Mouse (Mus musculus) midbrain, embryonic 16.5 days (tissue): ENCODE measurements around the gene Pde4d. TPM values are rescaled to one million over a fixed set of nuclear protein-coding genes. Genes with fewer than 3 reads are reported as not detected.
A peak's percentile ranks its signal among the peaks of the same experiment; 100 is the strongest.

ENCODE experiments used
- ATAC-seq: fragments of 200-750 bp; cut with Nextera tagmentation; 2 replicates; pipeline ENCODE4 v1.8.0; 2017; ENCODE audit warnings: moderate TSS enrichment
- H3K27ac ChIP-seq: fragments of 300-500 bp; sonication (generic); 2 replicates; pipeline ENCODE4 v1.5.1; 2014; ENCODE audit warnings: mild to moderate bottlenecking, low read length, mixed read lengths
- H3K27me3 ChIP-seq: fragments of 300-500 bp; sonication (generic); 2 replicates; pipeline ENCODE4 v1.6.1; 2014; ENCODE audit warnings: low read depth, low read length, mixed read lengths; ENCODE audit not compliant: control insufficient read depth, insufficient read depth
- H3K36me3 ChIP-seq: fragments of 300-500 bp; sonication (generic); 2 replicates; pipeline ENCODE4 v1.6.1; 2014; ENCODE audit warnings: mild to moderate bottlenecking, low read length, moderate library complexity, mixed read lengths; ENCODE audit not compliant: control insufficient read depth, insufficient read depth
- H3K4me1 ChIP-seq: fragments of 300-500 bp; sonication (generic); 2 replicates; pipeline ENCODE4 v1.6.1; 2014; ENCODE audit warnings: mild to moderate bottlenecking, low read length, mixed read lengths; ENCODE audit not compliant: control insufficient read depth, insufficient read depth
- H3K4me2 ChIP-seq: fragments of 300-500 bp; sonication (generic); 2 replicates; pipeline ENCODE4 v1.6.1; 2014; ENCODE audit warnings: mild to moderate bottlenecking, low read length, mixed read lengths
- H3K4me3 ChIP-seq: fragments of 300-500 bp; sonication (generic); 2 replicates; pipeline ENCODE4 v1.5.1; 2014; ENCODE audit warnings: low read depth, mild to moderate bottlenecking, low read length, moderate library complexity, mixed read lengths
- H3K9ac ChIP-seq: fragments of 300-500 bp; sonication (generic); 2 replicates; pipeline ENCODE4 v1.6.1; 2014; ENCODE audit warnings: low read depth, low read length, mixed read lengths
- H3K9me3 ChIP-seq: fragments of 300-500 bp; sonication (generic); replicated peaks from 2 replicates; pipeline ENCODE4 v1.6.1; 2014; ENCODE audit warnings: mild to moderate bottlenecking, low read length, mixed read lengths; ENCODE audit not compliant: control insufficient read depth, poor library complexity, severe bottlenecking
- WGBS: fragments of 180-500 bp; shearing (Covaris S2); extraction: QIAGEN DNeasy Blood & Tissue Kit; methylation state at CpG from one replicate; pipeline ENCODE4 v1.1.7; 2014; 5-methylcytosine and 5-hydroxymethylcytosine counted together
- polyA plus RNA-seq: library from polyadenylated mRNA; unstranded; fragments of >200 nt; fragmentation: Nextera tagmentation; extraction: Ambion mirVana; gene quantifications from 2 replicates; pipeline ENCODE4 v1.2.1, GENCODE M21; 2015

The Pde4d gene
- polyA plus RNA-seq, 1 experiment from 2014 or later = 22.6 TPM

- H3K4me3 ChIP-seq = no peak overlapping the region
- ATAC-seq = no peak
- no peak overlapping the region for H3K9ac ChIP-seq
- H3K27ac ChIP-seq = no peak overlapping the region
- no peaks in the 10 kb centered on the region for H3K27me3 ChIP-seq
- no peak overlapping the region for H3K4me2 ChIP-seq
- H3K9me3 ChIP-seq = no peaks in the 10 kb centered on the region
- WGBS = 78% methylated on average over 3 of the region's 3 CpGs
- H3K4me1 ChIP-seq = peaks cover 32% of the 10 kb centered on the region
- no peaks in the 10 kb centered on the region for H3K36me3 ChIP-seq
Measured at GRCm38 (mm10) chr13:109820141-109820540, 1370.4 kb downstream of the Pde4d start.

- H3K4me3 ChIP-seq = no peak overlapping the region
- no peak overlapping the region for H3K27ac ChIP-seq
- H3K4me2 ChIP-seq = no peak overlapping the region
- WGBS = 63% methylated on average over 3 of the region's 3 CpGs
- no peak overlapping the region for H3K9ac ChIP-seq
- peaks cover 32% of the 10 kb centered on the region for H3K4me1 ChIP-seq
- H3K36me3 ChIP-seq = no peaks in the 10 kb centered on the region
- H3K27me3 ChIP-seq = no peaks in the 10 kb centered on the region
- ATAC-seq = no peak
- H3K9me3 ChIP-seq = no peaks in the 10 kb centered on the region
Measured at GRCm38 (mm10) chr13:109820866-109821265, 1371.1 kb downstream of the Pde4d start.

DNA sequence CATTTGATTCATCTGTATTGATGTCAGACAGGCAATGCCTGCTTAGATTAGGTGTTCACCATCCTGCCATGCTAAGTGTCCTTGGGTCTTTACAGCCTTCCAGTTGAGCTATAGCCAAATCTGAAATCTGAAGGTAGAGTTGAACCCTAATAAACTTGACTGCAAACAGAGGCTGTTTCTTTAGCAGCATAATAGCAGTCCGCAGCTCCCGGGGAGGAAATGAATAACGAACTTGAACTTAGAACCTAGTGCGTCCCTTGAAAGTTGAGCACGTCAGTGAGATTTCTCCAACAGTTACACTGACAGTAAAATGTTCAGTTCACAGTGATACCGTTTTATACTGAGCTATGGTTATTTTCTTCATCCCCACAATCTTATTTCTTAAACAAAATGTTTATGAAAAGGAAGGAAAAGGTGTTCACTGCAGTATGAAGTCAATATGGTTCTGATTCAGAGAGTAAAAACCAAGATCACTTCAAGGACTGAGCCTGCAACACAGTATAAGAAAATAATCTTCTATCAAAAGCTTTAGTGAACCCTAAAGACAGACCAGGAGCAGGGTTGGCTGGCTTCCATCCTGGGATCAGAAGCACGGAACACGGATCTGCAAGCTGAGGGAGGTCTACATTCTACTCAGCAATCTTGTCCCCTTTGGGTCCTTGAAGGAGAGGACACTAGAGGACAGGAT is 1372.1 kb downstream of the Pde4d start:
- Histone ChIP-seq H3K4me2 (peak overlapping the region; percentile 67), H3K27me3 (no peaks in the 10 kb centered on the region), H3K27ac (peak overlapping the region; percentile 95), H3K36me3 (no peaks in the 10 kb centered on the region), H3K9ac (peak overlapping the region; percentile 61), H3K4me1 (peaks cover 32% of the 10 kb centered on the region), H3K4me3 (peak overlapping the region; percentile 38), H3K9me3 (no peaks in the 10 kb centered on the region)
- no peak; the same call in 1 of the 2 replicates for ATAC-seq
- 12% methylated on average over 8 of the region's 8 CpGs for WGBS

GRCm38 (mm10) chr13:109822413-109823298 is 1372.9 kb downstream of the Pde4d start:
- peak overlapping the region; percentile 61 for H3K9ac ChIP-seq
- H3K4me1 ChIP-seq = peaks cover 32% of the 10 kb centered on the region
- under 1% methylated on average over 15 of the region's 15 CpGs for WGBS
- ATAC-seq = peak; percentile 96
- no peaks in the 10 kb centered on the region for H3K36me3 ChIP-seq
- H3K4me2 ChIP-seq = peak overlapping the region; percentile 67
- peak overlapping the region; percentile 38 for H3K4me3 ChIP-seq
- H3K27ac ChIP-seq = peak overlapping the region; percentile 95
- no peaks in the 10 kb centered on the region for H3K9me3 ChIP-seq
- H3K27me3 ChIP-seq = no peaks in the 10 kb centered on the region

- no peaks in the 10 kb centered on the region for H3K27me3 ChIP-seq
- WGBS = 5% methylated on average over 11 of the region's 11 CpGs
- peaks cover 32% of the 10 kb centered on the region for H3K4me1 ChIP-seq
- peak overlapping the region; percentile 67 for H3K4me2 ChIP-seq
- ATAC-seq = no peak
- H3K9me3 ChIP-seq = no peaks in the 10 kb centered on the region
- no peaks in the 10 kb centered on the region for H3K36me3 ChIP-seq
- peak overlapping the region; percentile 95 for H3K27ac ChIP-seq
- peak overlapping the region; percentile 22 for H3K4me3 ChIP-seq
- peak overlapping the region; percentile 59 for H3K9ac ChIP-seq
Measured at GRCm38 (mm10) chr13:109823307-109824031, 1373.7 kb downstream of the Pde4d start.

GRCm38 (mm10) chr13:109825891-109826290 is 1376.1 kb downstream of the Pde4d start:
- ATAC-seq = no peak
- Histone ChIP-seq H3K27me3 (no peaks in the 10 kb centered on the region), H3K4me1 (peaks cover 32% of the 10 kb centered on the region), H3K4me2 (no peak overlapping the region), H3K9ac (no peak overlapping the region), H3K36me3 (no peaks in the 10 kb centered on the region), H3K9me3 (no peaks in the 10 kb centered on the region), H3K4me3 (no peak overlapping the region), H3K27ac (no peak overlapping the region)
- WGBS = 89% methylated on average over 6 of the region's 6 CpGs

DNA sequence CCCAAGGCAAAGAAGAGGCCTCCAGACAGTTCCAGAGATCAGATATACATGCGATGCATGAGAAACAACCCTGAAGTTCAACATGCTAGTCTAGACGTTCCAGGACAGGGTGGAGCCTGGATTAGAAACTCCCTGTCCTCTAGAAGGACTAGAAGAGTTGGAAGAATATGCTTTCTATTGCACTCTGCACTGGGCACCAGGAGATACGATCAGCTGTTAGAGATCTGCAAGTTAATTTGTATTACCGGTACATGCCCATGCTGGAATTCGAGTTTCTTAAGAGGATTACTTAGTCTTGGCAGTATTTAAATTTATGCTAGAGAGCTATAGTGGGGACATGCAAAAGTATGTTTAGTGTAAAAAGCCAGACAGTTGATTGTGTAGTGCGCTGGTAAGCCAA is 1377.6 kb downstream of the Pde4d start:
- peaks cover 21% of the 10 kb centered on the region for H3K4me1 ChIP-seq
- no peak overlapping the region for H3K4me2 ChIP-seq
- 61% methylated on average over 6 of the region's 6 CpGs for WGBS
- no peaks in the 10 kb centered on the region for H3K27me3 ChIP-seq
- ATAC-seq = no peak
- no peak overlapping the region for H3K27ac ChIP-seq
- H3K4me3 ChIP-seq = no peak overlapping the region
- H3K9ac ChIP-seq = no peak overlapping the region
- no peaks in the 10 kb centered on the region for H3K36me3 ChIP-seq
- H3K9me3 ChIP-seq = no peaks in the 10 kb centered on the region

GRCm38 (mm10) chr13:109827909-109828308 is 1378.2 kb downstream of the Pde4d start:
- ATAC-seq = no peak
- Histone ChIP-seq H3K4me1 (peaks cover 19% of the 10 kb centered on the region), H3K27me3 (no peaks in the 10 kb centered on the region), H3K4me2 (no peak overlapping the region), H3K27ac (no peak overlapping the region), H3K9me3 (no peaks in the 10 kb centered on the region), H3K36me3 (no peaks in the 10 kb centered on the region), H3K9ac (no peak overlapping the region), H3K4me3 (no peak overlapping the region)
- 82% methylated on average over 3 of the region's 3 CpGs for WGBS
